Mouse (Mus musculus): ENCODE measurements around the gene Taf1c.

Gene Taf1c

DNA sequence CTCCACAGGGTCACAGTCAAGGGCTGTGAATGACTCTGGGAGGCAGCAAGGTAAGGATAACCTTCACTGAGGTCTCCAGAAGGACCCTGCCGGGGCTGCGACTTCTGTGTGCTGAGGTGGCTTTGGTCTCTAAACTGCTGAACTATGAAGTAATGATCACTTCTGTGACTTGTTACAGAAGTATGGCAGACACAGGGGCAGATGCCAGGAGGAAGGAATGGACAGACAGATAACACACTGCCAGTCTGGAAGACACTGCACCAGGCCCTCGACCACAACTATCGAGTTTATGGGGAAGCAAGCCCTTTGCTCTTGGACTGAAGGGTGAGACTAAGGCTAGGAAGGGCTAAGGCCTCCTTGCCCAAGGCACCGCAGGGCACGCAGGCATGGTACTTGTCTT is 33.9 kb downstream of the Taf1c start:
- no peak for DNase-seq

DNA sequence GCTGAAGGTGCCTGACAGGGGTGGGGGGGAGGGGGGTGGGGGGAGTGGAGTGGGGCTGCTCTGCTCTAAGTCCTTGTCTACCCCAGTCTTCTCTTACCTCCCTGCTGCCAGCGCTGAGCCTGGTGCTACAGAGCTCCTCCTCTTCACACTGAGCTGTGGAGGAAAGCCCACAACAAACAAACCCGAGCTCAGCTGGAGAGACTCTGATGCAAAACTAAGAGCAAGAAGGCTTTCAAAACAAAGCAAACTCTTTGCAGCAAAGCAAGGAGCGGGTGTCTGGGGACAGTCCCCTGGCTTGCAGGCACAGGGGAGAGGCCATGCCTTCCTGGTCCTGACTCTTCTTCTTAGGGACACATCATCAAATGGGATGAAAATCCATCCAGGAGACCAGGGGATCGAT is 35.1 kb downstream of the Taf1c start:
- DNase-seq, result no peak

DNA sequence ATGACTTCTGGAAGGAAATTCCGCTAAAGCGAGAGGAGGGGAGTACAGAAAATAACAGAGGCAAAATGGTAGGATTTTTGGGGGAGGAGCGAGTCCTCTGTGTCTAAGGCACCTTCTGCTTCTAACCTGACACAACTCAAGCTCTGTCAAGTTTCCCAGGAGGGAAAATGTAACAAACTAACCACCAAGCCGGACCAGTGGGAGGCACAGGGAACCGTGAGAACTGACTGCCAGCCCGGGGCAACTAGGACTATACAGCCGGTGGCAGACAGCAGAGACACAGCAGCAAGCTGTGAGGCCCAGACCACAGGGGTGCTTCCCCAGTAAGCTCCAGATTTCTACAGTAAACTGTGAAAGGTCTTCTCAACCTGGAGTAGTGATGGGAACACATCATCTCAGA is 36.1 kb downstream of the Taf1c start:
- DNase-seq, result no peak

DNA sequence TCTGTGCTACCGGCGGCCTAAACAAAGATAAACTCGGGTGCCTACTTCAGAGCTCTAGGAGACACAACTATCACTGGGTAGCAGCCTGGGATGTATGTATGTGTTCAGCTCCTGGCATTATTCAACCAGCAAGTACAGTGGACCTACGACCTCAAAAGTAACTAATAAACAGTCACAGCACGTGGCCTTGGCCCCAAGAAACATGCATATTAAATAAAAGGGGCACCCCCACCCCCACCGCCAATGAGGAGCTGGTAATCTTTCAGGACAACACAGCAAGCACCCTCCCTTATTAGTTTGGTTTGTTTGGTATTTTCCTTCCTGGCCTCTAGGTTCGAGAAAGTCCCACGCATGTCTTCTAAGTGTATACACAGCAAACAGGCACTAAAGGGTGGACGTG is 36.8 kb downstream of the Taf1c start:
- DNase-seq, result peak; percentile 31 to 65

DNA sequence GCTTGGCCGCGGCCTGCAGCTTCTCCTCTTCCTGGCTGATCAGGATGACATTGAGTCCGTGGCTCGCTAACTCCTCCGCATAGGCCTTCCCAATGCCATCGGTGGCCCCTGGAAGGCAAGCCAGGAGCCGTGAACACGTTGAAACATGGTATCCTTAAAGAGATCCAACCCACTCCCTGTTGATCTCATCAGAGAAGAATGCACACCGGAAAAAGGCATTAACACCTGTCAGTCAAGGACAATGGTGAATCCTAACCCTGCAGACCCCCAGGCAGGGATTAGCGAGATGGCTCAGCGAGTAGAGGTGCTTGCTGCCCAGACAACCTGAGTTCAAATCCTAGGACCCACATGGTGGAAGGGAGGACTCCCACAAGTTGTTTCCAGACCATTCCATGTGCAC is 38.7 kb downstream of the Taf1c start:
- DNase-seq, result no peak

DNA sequence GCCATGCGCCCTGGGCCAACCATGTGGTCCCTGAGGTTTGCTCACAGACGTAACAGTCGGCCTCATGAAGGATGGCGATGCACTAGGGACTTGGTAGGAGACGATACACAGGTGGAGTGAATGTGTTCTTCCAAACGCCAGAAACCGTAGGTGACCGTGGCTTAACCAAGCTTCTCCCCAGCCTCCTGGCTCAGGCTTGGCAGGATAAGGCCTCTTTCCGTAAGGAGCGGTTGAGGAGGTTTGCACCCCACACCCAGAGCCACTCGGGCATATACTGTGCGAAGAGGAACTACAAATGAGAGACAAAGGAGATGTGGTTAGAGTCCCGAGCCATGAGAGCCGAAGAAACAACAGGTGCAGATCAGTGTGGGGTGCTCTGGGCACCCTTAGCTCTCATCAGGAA is 41.2 kb downstream of the Taf1c start:
- no peak for DNase-seq

DNA sequence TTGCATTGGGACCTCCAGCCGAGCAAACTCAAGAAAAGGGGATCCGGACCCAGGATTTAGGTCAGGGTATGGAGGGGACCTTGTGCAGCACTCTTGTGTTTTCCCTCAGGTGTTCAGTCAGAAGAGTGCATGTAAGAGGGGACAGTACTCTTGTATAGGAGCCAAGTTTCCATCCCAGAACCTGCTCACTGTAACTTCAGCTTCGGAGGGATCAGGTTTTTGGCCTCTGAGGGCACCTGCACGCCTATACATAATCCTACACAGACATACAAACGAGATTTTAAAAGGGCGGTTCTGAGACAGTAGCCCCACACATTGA is 45.7 kb downstream of the Taf1c start:
- no peak for DNase-seq

DNA sequence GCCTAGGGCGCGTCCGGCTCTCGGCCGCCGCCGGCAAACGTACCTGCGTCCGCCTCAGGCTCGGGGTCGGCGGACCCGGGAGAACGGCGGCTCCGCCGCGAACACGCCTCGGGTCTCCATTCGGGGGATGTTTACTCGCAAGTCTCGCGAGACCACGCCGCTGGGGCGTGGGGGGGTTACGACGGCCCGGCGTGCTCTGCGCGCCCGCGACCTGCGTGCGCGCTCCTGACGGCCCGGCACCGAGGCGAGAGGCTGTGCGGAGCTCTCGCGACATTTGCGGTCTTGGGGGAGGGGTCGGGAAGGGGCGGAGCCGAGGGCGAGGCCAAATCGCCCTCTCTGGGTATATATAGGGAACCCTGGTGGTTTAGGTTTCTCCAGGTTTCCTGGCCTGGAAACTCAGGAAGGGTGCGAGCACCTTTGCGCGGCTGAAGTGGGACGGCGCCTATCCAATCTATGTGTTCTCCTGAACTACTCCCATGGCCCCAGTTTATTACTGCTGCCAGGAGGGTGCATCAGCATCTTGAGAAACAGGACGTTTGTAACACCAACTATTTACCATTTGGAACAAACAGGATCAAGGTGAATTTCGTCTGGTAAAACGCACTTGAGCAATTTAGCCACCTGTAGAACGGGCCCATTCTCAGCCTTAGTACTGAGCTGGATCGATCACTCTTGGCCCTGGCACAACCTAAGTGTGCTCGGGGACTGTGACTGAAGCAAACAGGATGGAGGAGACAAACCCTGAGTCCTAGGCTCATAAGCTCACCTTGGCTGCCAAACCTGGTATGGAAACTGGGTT is 46.2 kb downstream of the Taf1c start, which contains the start of gene Mbtps1:
Gene Mbtps1 (minus strand): TSS at position 133 of the 799 bp plus-strand sequence.
- peak; percentile 96 to 99 for DNase-seq

DNA sequence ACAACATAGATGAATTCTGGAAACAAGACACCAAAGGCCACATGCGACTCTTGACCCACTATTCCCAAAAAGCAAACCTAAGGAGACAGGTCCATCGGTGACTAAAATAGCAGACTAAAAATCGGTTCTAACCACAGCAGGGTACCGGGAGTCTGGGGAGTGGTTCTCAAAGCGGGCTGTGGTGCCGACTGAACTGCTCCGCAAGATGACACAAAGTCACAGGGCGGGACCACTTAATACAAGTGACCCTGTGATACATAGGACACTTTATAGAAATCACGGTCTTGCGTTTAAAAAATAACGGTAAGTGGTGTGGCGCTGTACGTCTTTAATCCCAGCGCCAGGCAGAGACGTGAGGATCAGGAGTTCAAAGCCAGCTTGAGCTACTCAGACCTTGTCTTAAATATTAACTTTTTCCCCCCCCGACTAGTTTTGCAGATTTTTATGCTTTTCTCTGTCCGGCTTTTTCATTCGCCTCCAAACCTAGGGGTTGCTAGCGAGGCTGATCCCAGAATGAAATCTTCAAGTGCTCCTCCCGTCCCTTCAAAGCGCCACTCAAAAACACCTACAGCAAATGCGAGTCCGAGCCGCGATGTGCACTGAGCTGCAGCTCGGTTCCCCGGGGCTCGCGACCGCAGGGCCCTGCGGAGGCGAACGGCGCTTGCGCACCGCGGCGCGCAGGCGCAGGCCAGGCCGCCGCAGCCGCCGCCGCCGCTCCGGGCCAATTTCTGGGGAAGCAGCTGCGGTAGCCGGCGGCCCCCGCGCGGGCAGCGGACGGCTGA is 47.0 kb downstream of the Taf1c start:
- peak; percentile 76 to 88 for DNase-seq

DNA sequence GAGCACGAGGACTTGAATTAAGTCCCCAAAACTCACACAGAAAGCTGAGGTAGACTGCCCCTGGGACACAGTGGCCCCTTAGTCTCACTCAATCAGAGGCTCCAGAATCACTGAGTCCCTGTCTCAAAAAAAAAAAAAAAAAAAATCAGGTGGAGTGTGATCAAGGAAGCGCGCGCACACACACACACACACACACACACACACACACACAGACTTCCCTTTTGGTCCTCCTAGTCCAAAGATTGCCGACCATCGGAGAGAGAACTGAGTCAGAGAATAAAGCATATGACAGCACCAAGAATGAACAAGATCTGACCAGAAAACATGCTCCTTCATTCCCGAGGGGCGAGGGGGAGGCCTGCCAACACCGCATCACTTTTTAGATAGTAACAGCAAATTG is 47.9 kb downstream of the Taf1c start:
- peak in 1 of 2 experiments; percentile 20 for DNase-seq

DNA sequence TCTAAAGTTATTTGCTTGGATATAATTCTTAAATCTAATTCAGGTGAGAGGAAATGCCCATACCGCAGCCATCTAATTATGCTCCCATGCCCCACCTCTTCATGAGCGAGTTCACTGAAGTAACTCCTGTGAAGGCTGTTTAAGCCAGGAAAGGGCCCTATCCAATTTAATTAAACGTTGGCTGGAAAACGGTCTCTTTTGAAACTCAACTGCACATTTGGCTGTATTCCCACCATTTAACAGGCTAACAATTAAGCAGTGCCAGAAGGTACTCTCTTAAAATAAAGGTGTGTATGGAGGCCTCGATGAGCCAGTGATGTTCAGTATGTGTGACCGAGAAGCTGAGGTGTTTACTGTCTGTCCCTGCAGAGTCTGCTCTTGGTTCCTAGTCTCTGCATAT is 49.2 kb downstream of the Taf1c start:
- DNase-seq, result peak in 1 of 2 experiments; percentile 44

DNA sequence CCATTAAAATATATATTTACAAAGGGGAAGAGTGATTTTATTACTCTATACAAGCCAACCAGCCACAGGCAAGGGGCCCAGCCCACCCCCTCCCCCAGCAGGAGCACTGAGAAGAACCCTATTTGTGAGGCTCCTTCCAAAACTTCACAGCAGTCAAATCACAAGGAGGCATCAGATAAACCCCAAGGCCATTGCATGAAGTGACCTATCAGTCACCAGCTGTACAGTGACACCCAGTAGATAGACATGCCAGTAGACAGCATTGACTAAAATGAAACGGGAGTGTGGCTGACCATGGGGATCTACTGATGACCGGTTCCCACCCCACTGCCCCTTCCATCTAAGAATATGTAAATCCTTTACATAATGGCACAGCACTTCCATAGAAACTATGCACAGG is 52.1 kb downstream of the Taf1c start:
- no peak for DNase-seq

DNA sequence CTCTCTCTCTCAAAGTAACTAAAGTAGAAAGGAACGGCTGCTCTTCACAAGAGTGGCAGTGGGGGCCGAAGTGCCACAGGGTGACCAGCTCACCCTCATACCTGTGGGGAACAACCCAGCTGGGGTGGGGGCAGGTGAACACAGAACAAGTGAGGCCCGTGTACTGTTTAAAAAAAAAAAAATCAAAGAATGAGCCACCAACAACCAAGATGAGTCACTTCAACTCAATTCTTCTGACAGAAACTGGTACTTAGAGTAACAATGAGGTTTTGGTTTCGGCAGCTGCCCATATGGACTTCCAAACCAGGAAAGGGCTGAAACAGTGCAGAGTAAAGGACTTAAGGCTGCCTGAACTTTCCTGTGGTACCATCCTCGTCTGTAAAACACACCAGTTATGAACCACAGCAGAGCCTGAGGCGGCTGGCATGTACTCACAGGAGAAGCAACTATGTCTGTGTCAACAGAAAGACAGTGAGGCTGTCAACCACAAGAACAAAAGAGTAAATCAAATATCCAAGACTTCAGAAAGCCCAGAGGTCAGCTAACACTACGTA is 56.4 kb downstream of the Taf1c start:
- DNase-seq, result no peak

Data from kidney, postnatal 36 days (tissue).